8 mouse cellular contexts compared by ENCODE assay signal in genomic region chr10:80432936-80433512, GRCm38 (mm10). TPM values are rescaled to one million over a fixed set of nuclear protein-coding genes. Genes with fewer than 3 reads are reported as not detected.
A peak's percentile ranks its signal among the peaks of the same experiment; 100 is the strongest.
DNase-seq lines count a peak whose midpoint lies in the region; ATAC-seq and TF ChIP-seq lines count a peak whose summit lies in the region.

No protein-coding gene starts in this region.

- no peaks in the 10 kb centered on the region; the same call in 1 of the 2 replicates for H3K4me1 ChIP-seq in embryonic fibroblast, embryonic 13.5 days (ENCODE audit: control insufficient read depth, insufficient read depth, low read length)
- peaks cover 19% of the 10 kb centered on the region for H3K4me1 ChIP-seq in hindbrain, embryonic 16.5 days (ENCODE audit: control insufficient read depth, insufficient read depth, low read depth, low read length)
- peaks cover 72% of the 10 kb centered on the region for H3K4me1 ChIP-seq in liver, embryonic 12.5 days
- peaks cover 29% of the 10 kb centered on the region for H3K4me1 ChIP-seq in olfactory bulb, adult 2 months (ENCODE audit: control insufficient read depth, insufficient read depth, low read length)

- H3K79me3 ChIP-seq in C2C12 (ENCODE audit: low read depth): peaks cover 36% of the 10 kb centered on the region

- TF ChIP-seq POLR2A in embryonic fibroblast, embryonic 13.5 days (IDR thresholded peaks at IDR 0.05; ENCODE audit: low read depth, low read length): no peak
- TF ChIP-seq POLR2A in olfactory bulb, adult 2 months (IDR thresholded peaks at IDR 0.05; ENCODE audit: insufficient read depth, low read depth, low read length): no peak

- peak overlapping the region; percentile 97 for H3K9ac ChIP-seq in hindbrain, embryonic 16.5 days (ENCODE audit: low read depth, low read length)
- H3K9ac ChIP-seq in liver, embryonic 12.5 days: peak overlapping the region; percentile 100

- peak overlapping the region; percentile 84 for H3ac ChIP-seq in C2C12 (ENCODE audit: control insufficient read depth, insufficient read length, low read depth)

- H3K27me3 ChIP-seq in C2C12 (ENCODE audit: control insufficient read depth, insufficient read depth, insufficient read length): no peaks in the 10 kb centered on the region
- H3K27me3 ChIP-seq in hindbrain, embryonic 16.5 days (replicated peaks; ENCODE audit: control insufficient read depth, insufficient read depth, low read length): no peaks in the 10 kb centered on the region
- peaks cover 4% of the 10 kb centered on the region for H3K27me3 ChIP-seq in liver, embryonic 12.5 days (replicated peaks)

- H3K79me2 ChIP-seq in C2C12 (ENCODE audit: control insufficient read depth, insufficient read depth): peaks cover 53% of the 10 kb centered on the region

- peak; percentile 62 for DNase-seq in adrenal gland, postnatal 10 days
- DNase-seq in adrenal gland, adult 8-10 months: no peak

- peak overlapping the region; percentile 35; the same call in 1 of the 2 replicates for H3K27ac ChIP-seq in embryonic fibroblast, embryonic 13.5 days (ENCODE audit: insufficient read depth, low read length)
- peak overlapping the region; percentile 97 for H3K27ac ChIP-seq in hindbrain, embryonic 16.5 days (ENCODE audit: low read depth, low read length)
- peak overlapping the region; percentile 95 for H3K27ac ChIP-seq in liver, embryonic 12.5 days
- H3K27ac ChIP-seq in olfactory bulb, adult 2 months (ENCODE audit: insufficient read depth, low read depth, low read length): peak overlapping the region; percentile 100

- peak overlapping the region; percentile 97 for H3K4me3 ChIP-seq in C2C12 (ENCODE audit: insufficient read depth, poor library complexity, severe bottlenecking)
- peak overlapping the region; percentile 98 for H3K4me3 ChIP-seq in embryonic fibroblast, embryonic 13.5 days (ENCODE audit: insufficient read depth, low read length)
- peak overlapping the region; percentile 91 for H3K4me3 ChIP-seq in hindbrain, embryonic 16.5 days (ENCODE audit: low read length)
- H3K4me3 ChIP-seq in liver, embryonic 12.5 days: peak overlapping the region; percentile 100
- H3K4me3 ChIP-seq in olfactory bulb, adult 2 months (ENCODE audit: insufficient read depth, low read depth, low read length): peak overlapping the region; percentile 99

- H3K36me3 ChIP-seq in C2C12 (ENCODE audit: control insufficient read depth, insufficient read depth): peaks cover 27% of the 10 kb centered on the region
- peaks cover 18% of the 10 kb centered on the region for H3K36me3 ChIP-seq in hindbrain, embryonic 16.5 days (ENCODE audit: control insufficient read depth, insufficient read depth, low read length)
- H3K36me3 ChIP-seq in liver, embryonic 12.5 days: peaks cover 35% of the 10 kb centered on the region

- H3K4me2 ChIP-seq in hindbrain, embryonic 16.5 days (ENCODE audit: low read length): peak overlapping the region; percentile 79
- peak overlapping the region; percentile 87 for H3K4me2 ChIP-seq in liver, embryonic 12.5 days

- ATAC-seq in hindbrain, embryonic 16.5 days: no peak
- no peak for ATAC-seq in liver, embryonic 12.5 days
- no peak for ATAC-seq in erythroid progenitor cell, adult 5-6 weeks (replicated peaks; ENCODE audit: low FRiP score, poor library complexity, severe bottlenecking)

- no peaks in the 10 kb centered on the region for H3K9me3 ChIP-seq in hindbrain, embryonic 16.5 days (ENCODE audit: control insufficient read depth, low read length)
- no peaks in the 10 kb centered on the region for H3K9me3 ChIP-seq in liver, embryonic 12.5 days (replicated peaks)

- no peak for TF ChIP-seq CTCF in C2C12 (IDR thresholded peaks at IDR 0.05; ENCODE audit: control insufficient read depth, insufficient read depth, insufficient read length)
- no peak for TF ChIP-seq CTCF in embryonic fibroblast, embryonic 13.5 days (IDR thresholded peaks at IDR 0.05; ENCODE audit: borderline replicate concordance, insufficient read depth, low read length)
- TF ChIP-seq CTCF in olfactory bulb, adult 2 months (IDR thresholded peaks at IDR 0.05; ENCODE audit: insufficient read depth, low read depth, low read length): no peak

- under 1% methylated on average over 41 of the region's 60 CpGs for WGBS in hindbrain, embryonic 16.5 days
- under 1% methylated on average over 50 of the region's 60 CpGs for WGBS in liver, embryonic 12.5 days (ENCODE audit: insufficient replicate concordance)
- 1% methylated on average over 57 of the region's 60 CpGs for WGBS in olfactory bulb, adult 2 months

TF ChIP-seq in C2C12, 6 proteins besides CTCF, POLR2A, EP300 and RAD21:
- TF ChIP-seq FOSL1 (IDR thresholded peaks at IDR 0.05; ENCODE audit: insufficient read depth, low read length, poor library complexity, severe bottlenecking): no peak
- TF ChIP-seq USF1 (IDR thresholded peaks at IDR 0.05; ENCODE audit: low read depth): no peak
- TF ChIP-seq MYOG (IDR thresholded peaks at IDR 0.05; ENCODE audit: control insufficient read depth, extremely low read depth, insufficient read length): no peak
- TF ChIP-seq MAX (IDR thresholded peaks at IDR 0.05): no peak
- no peak for TF ChIP-seq MYOD1 (IDR thresholded peaks at IDR 0.05; ENCODE audit: control insufficient read depth, insufficient read length, low read depth)
- TF ChIP-seq CEBPB (IDR thresholded peaks at IDR 0.05; ENCODE audit: low read depth): no peak

RNA-seq across cellular contexts. Expression of gene Tcf3, which starts 0.4 kb away (rescaled TPM):
- total RNA-seq in adrenal gland, postnatal 10 days (2021): 10 to 100 TPM; 58.1 to 77.1 TPM
- 10 to 100 TPM; 56.7 to 75.7 (median 66.8) TPM for total RNA-seq in adrenal gland, adult 8-10 months (2022)
- 111 TPM for polyA plus RNA-seq in C2C12 (2012; fragmentation: generic; extraction: Trizol)
- polyA plus RNA-seq in embryonic fibroblast, embryonic 13.5 days (2011; ENCODE audit: insufficient read length, low read depth, missing spikeins): 64.8 and 72.9 TPM in 2 replicates
- polyA plus RNA-seq in hindbrain, embryonic 16.5 days (2015; fragmentation: Nextera tagmentation; extraction: Ambion mirVana): 32.5 and 45.3 TPM in 2 replicates
- polyA plus RNA-seq in liver, embryonic 12.5 days (2016; fragmentation: Nextera tagmentation; extraction: Ambion mirVana): 110 and 115 TPM in 2 replicates
- polyA plus RNA-seq in olfactory bulb, adult 2 months (2012; ENCODE audit: insufficient read depth, insufficient read length, low replicate concordance, missing spikeins): not detected in 2 replicates
- 127 and 148 TPM in 2 replicates for total RNA-seq in erythroid progenitor cell, adult 5-6 weeks (2015; ENCODE audit: low replicate concordance)
- total RNA-seq in erythroid progenitor cell, adult 5-6 weeks (2017; ENCODE audit: low replicate concordance): 140 and 145 TPM in 2 replicates

RNA-seq across cellular contexts. Expression of gene Uqcr11, which starts 26.4 kb away (rescaled TPM):
- 1,000 to 10,000 TPM; 1,321 to 1,365 TPM for total RNA-seq in adrenal gland, postnatal 10 days (2021)
- 100 to 1,000 TPM; 515 to 715 (median 604) TPM for total RNA-seq in adrenal gland, adult 8-10 months (2022)
- 1,025 TPM for polyA plus RNA-seq in C2C12 (2012; fragmentation: generic; extraction: Trizol)
- 182 and 231 TPM in 2 replicates for polyA plus RNA-seq in embryonic fibroblast, embryonic 13.5 days (2011; ENCODE audit: insufficient read length, low read depth, missing spikeins)
- 704 and 759 TPM in 2 replicates for polyA plus RNA-seq in hindbrain, embryonic 16.5 days (2015; fragmentation: Nextera tagmentation; extraction: Ambion mirVana)
- polyA plus RNA-seq in liver, embryonic 12.5 days (2016; fragmentation: Nextera tagmentation; extraction: Ambion mirVana): 594 and 628 TPM in 2 replicates
- not detected in 2 replicates for polyA plus RNA-seq in olfactory bulb, adult 2 months (2012; ENCODE audit: insufficient read depth, insufficient read length, low replicate concordance, missing spikeins)
- total RNA-seq in erythroid progenitor cell, adult 5-6 weeks (2015; ENCODE audit: low replicate concordance): 65.8 and 80.0 TPM in 2 replicates
- total RNA-seq in erythroid progenitor cell, adult 5-6 weeks (2017; ENCODE audit: low replicate concordance): 67.9 and 87.3 TPM in 2 replicates

RNA-seq across cellular contexts. Expression of gene Mbd3, which starts 33.7 kb away (rescaled TPM):
- total RNA-seq in adrenal gland, postnatal 10 days (2021): 100 to 1,000 TPM; 103 to 113 TPM
- total RNA-seq in adrenal gland, adult 8-10 months (2022): 100 to 1,000 TPM; 147 to 161 (median 156) TPM
- 326 TPM for polyA plus RNA-seq in C2C12 (2012; fragmentation: generic; extraction: Trizol)
- polyA plus RNA-seq in embryonic fibroblast, embryonic 13.5 days (2011; ENCODE audit: insufficient read length, low read depth, missing spikeins): 83.3 and 99.1 TPM in 2 replicates
- polyA plus RNA-seq in hindbrain, embryonic 16.5 days (2015; fragmentation: Nextera tagmentation; extraction: Ambion mirVana): 196 and 207 TPM in 2 replicates
- polyA plus RNA-seq in liver, embryonic 12.5 days (2016; fragmentation: Nextera tagmentation; extraction: Ambion mirVana): 134 and 140 TPM in 2 replicates
- polyA plus RNA-seq in olfactory bulb, adult 2 months (2012; ENCODE audit: insufficient read depth, insufficient read length, low replicate concordance, missing spikeins): not detected in 2 replicates
- total RNA-seq in erythroid progenitor cell, adult 5-6 weeks (2015; ENCODE audit: low replicate concordance): 33.5 TPM in 2 replicates
- 39.7 and 45.8 TPM in 2 replicates for total RNA-seq in erythroid progenitor cell, adult 5-6 weeks (2017; ENCODE audit: low replicate concordance)

RNA-seq across cellular contexts. Expression of gene Mex3d, which starts 45.6 kb away (rescaled TPM):
- total RNA-seq in adrenal gland, postnatal 10 days (2021): 10 to 100 TPM; 19.6 to 21.8 TPM
- total RNA-seq in adrenal gland, adult 8-10 months (2022): 10 to 100 TPM; 17.4 to 21.6 (median 20.8) TPM
- 37.4 TPM for polyA plus RNA-seq in C2C12 (2012; fragmentation: generic; extraction: Trizol)
- 39.1 and 40.4 TPM in 2 replicates for polyA plus RNA-seq in embryonic fibroblast, embryonic 13.5 days (2011; ENCODE audit: insufficient read length, low read depth, missing spikeins)
- 9.1 and 9.2 TPM in 2 replicates for polyA plus RNA-seq in hindbrain, embryonic 16.5 days (2015; fragmentation: Nextera tagmentation; extraction: Ambion mirVana)
- polyA plus RNA-seq in liver, embryonic 12.5 days (2016; fragmentation: Nextera tagmentation; extraction: Ambion mirVana): 2.1 TPM in 2 replicates
- not detected in 2 replicates for polyA plus RNA-seq in olfactory bulb, adult 2 months (2012; ENCODE audit: insufficient read depth, insufficient read length, low replicate concordance, missing spikeins)
- total RNA-seq in erythroid progenitor cell, adult 5-6 weeks (2015; ENCODE audit: low replicate concordance): 1.4 TPM in 1 of 2 replicates, not detected in the other
- total RNA-seq in erythroid progenitor cell, adult 5-6 weeks (2017; ENCODE audit: low replicate concordance): 6.7 TPM in 1 of 2 replicates, not detected in the other

Comparison
In these comparisons a context has a peak if more than half of its experiments do, and no peak if none do; other contexts are left out.
1. H3K27ac ChIP-seq: peak in every context shown above with its lines; median percentile 100 in olfactory bulb, adult 2 months; 97 in hindbrain, embryonic 16.5 days; 95 in liver, embryonic 12.5 days; 35 in embryonic fibroblast, embryonic 13.5 days.
2. RNA of gene Uqcr11, which starts 26.4 kb away (polyA plus RNA-seq): 1,025 TPM in C2C12 (single experiment), 704 to 759 TPM in hindbrain, embryonic 16.5 days, 594 to 628 TPM in liver, embryonic 12.5 days and 182 to 231 TPM in embryonic fibroblast, embryonic 13.5 days; not detected in olfactory bulb, adult 2 months; every median in the first group is over 100 times any median in the second.
3. Peak in every context shown above with its lines, with median percentiles within 50 percentile points of each other: H3K4me3 ChIP-seq.